Mouse (Mus musculus) E14TG2a.4 (cell line): ENCODE results near the gene Plek.
A peak's percentile ranks its signal among the peaks of the same experiment; 100 is the strongest.
"Not testable (repeated sequence)": the region's sequence is repeated elsewhere in the genome, so short reads cannot be mapped to it uniquely, and the experiment has no call there.

Experiments
- H3K27me3 ChIP-seq: 2 replicates; pipeline ENCODE4 v1.6.1; 2014; ENCODE audit warnings: low read length, control low read depth; ENCODE audit not compliant: insufficient read depth
- H3K36me3 ChIP-seq: 2 replicates; pipeline ENCODE4 v1.6.1; 2014; ENCODE audit warnings: low read length, control low read depth; ENCODE audit not compliant: insufficient read depth
- H3K4me1 ChIP-seq: replicated peaks from 2 replicates; pipeline ENCODE4 v1.6.1; 2014; ENCODE audit warnings: low read depth, low read length, control low read depth
- H3K4me3 ChIP-seq: replicated peaks from 2 replicates; pipeline ENCODE4 v1.5.1; 2014; ENCODE audit warnings: mild to moderate bottlenecking, low read length
- H3K9me3 ChIP-seq: 2 replicates; pipeline ENCODE4 v1.6.1; 2014; ENCODE audit warnings: low read length, control low read depth
- CTCF ChIP-seq: conservative IDR thresholded peaks from 2 replicates; pipeline ENCODE4 v1.5.1; 2014; ENCODE audit warnings: low read length
- NANOG ChIP-seq: IDR thresholded peaks from 2 replicates; pipeline ENCODE4 v1.6.1; 2014; ENCODE audit warnings: borderline replicate concordance, low read length, mixed read lengths
- POU5F1 ChIP-seq: IDR thresholded peaks from 2 replicates; pipeline ENCODE4 v1.6.1; 2014; ENCODE audit warnings: low read length, borderline replicate concordance

Gene Plek

GRCm38 (mm10) chr11:17052476-17053049 is 382 bp upstream of the Plek start:
- no peaks in the 10 kb centered on the region for H3K9me3 ChIP-seq
- peak overlapping the region; percentile 77 for H3K4me3 ChIP-seq
- no peaks in the 10 kb centered on the region for H3K36me3 ChIP-seq
- peaks cover 14% of the 10 kb centered on the region for H3K27me3 ChIP-seq
- no peak for TF ChIP-seq CTCF
- TF ChIP-seq NANOG = no peak
- no peak for TF ChIP-seq POU5F1
- peaks cover 15% of the 10 kb centered on the region for H3K4me1 ChIP-seq

- no peaks in the 10 kb centered on the region for H3K4me1 ChIP-seq
- TF ChIP-seq NANOG (no peak), CTCF (no peak)
- H3K9me3 ChIP-seq = no peaks in the 10 kb centered on the region
- H3K36me3 ChIP-seq = no peaks in the 10 kb centered on the region
- H3K27me3 ChIP-seq = no peaks in the 10 kb centered on the region
- no peak overlapping the region for H3K4me3 ChIP-seq
These were observed 6.4 kb downstream of the Plek start for GRCm38 (mm10) chr11:17045806-17046205.

DNA sequence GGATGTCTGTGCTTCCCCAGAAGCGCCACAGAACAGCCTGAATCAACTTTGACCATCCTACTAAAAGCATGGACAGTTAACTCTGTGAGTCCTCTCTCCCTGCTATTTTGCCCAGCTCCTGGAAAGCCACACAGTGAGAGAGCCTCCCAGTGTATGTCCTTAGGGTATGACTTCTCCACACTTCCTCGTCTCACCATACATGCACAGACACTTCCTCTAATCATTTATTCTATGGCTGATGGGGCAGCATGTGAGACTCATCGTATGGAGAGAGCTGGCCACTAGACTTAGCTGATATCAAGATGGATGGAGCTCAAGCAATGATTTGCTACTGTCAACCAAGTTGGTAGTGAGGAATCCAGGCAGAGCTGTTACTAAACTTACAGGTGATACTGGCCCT is 28.2 kb downstream of the Plek start:
- TF ChIP-seq POU5F1 (no peak), NANOG (no peak), CTCF (no peak)
- H3K27me3 ChIP-seq = no peaks in the 10 kb centered on the region
- no peak overlapping the region for H3K4me3 ChIP-seq
- no peaks in the 10 kb centered on the region for H3K36me3 ChIP-seq
- H3K4me1 ChIP-seq = no peaks in the 10 kb centered on the region
- 0 out of 2 replicates have a peak, but pooled peaks cover 4% of the 10 kb centered on the region for H3K9me3 ChIP-seq

DNA sequence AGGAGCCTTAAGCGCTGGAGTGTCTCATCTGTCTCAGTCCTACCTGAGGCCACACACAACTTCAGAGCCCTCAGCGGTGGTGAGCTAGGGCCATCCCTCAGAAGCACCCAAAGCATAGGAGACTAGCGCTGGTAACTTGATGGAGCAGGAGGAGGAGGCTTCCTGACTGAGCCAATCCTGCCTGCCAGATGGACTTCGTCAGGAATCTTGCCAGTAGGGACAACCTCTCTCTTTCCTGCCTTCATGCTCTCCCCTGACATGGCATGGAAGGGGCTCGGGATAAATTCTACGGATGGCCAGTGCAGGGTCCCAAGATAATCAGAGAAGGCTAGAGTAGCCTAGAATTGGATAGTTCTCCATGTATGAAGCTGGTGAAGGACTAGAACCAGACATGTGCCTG is 29.0 kb downstream of the Plek start:
- no peaks in the 10 kb centered on the region for H3K36me3 ChIP-seq
- peaks cover 11% of the 10 kb centered on the region; the same call in 1 of the 2 replicates for H3K9me3 ChIP-seq
- H3K27me3 ChIP-seq = no peaks in the 10 kb centered on the region
- H3K4me1 ChIP-seq = no peaks in the 10 kb centered on the region
- H3K4me3 ChIP-seq = no peak overlapping the region
- TF ChIP-seq CTCF (no peak), POU5F1 (no peak), NANOG (no peak)

GRCm38 (mm10) chr11:17019328-17019727 is 32.9 kb downstream of the Plek start:
- no peaks in the 10 kb centered on the region for H3K36me3 ChIP-seq
- H3K4me3 ChIP-seq = no peak overlapping the region
- peaks cover 11% of the 10 kb centered on the region for H3K9me3 ChIP-seq
- no peaks in the 10 kb centered on the region for H3K4me1 ChIP-seq
- H3K27me3 ChIP-seq = no peaks in the 10 kb centered on the region
- TF ChIP-seq POU5F1 = no peak
- TF ChIP-seq NANOG = no peak
- 0 out of 2 replicates have a peak, but pooled peaks have one; percentile 23 for TF ChIP-seq CTCF

DNA sequence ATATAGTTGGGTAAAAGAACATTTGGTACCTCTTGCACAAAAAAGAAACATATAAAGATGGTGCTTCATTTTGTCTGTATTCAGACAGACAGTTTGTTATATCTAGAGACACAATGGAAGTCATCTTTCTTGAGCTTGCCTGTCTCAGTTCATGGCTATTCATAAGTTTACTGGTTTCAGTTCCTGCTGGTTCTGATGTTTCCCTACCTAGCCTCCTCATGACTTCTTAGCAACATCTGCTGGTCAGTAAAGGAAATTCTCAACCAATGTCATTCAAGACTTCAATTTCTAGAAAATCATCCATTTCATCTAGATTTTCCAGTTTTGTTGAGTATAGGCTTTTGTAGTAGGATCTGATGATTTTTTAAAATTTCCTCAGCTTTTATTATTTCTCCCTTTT is 39.2 kb downstream of the Plek start:
- H3K4me1 ChIP-seq = no peaks in the 10 kb centered on the region
- no peak overlapping the region for H3K4me3 ChIP-seq
- no peaks in the 10 kb centered on the region; the same call in 1 of the 2 replicates for H3K9me3 ChIP-seq
- H3K27me3 ChIP-seq = no peaks in the 10 kb centered on the region
- no peaks in the 10 kb centered on the region for H3K36me3 ChIP-seq
- TF ChIP-seq POU5F1 = no peak
- no peak for TF ChIP-seq CTCF
- no peak for TF ChIP-seq NANOG

DNA sequence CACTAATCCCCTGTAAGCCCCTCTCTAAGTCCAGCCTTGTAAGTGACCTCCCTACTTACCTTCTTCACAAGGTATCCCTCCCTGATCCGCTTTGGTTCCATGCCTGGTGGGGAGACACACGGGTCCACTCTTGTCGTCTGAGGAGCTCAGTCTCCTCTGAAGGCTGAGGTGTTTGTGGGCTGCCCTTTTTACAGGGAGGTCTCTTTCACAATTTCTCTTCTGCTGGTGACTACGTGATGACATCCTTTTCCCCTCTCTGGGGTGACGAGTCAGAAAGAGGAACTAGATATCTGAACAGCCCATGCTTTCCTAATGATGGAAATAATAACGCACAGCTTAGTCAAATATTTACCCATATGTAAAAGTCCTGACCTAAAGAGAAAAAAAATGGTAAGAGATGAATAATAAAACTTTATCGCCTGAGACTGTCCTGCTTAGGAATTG is 43.7 kb downstream of the Plek start:
- no peaks in the 10 kb centered on the region for H3K36me3 ChIP-seq
- H3K27me3 ChIP-seq = no peaks in the 10 kb centered on the region
- H3K4me3 ChIP-seq = no peak overlapping the region
- TF ChIP-seq CTCF (no peak), NANOG (no peak), POU5F1 (no peak)
- no peaks in the 10 kb centered on the region for H3K4me1 ChIP-seq
- no peaks in the 10 kb centered on the region for H3K9me3 ChIP-seq

GRCm38 (mm10) chr11:17007517-17008173 is 44.5 kb downstream of the Plek start:
- Histone ChIP-seq H3K9me3 (no peaks in the 10 kb centered on the region), H3K27me3 (no peaks in the 10 kb centered on the region), H3K4me1 (no peaks in the 10 kb centered on the region), H3K36me3 (no peaks in the 10 kb centered on the region), H3K4me3 (no peak overlapping the region)
- TF ChIP-seq CTCF (no peak), POU5F1 (no peak), NANOG (no peak)

GRCm38 (mm10) chr11:17006526-17006925 is 45.7 kb downstream of the Plek start:
- not testable (repeated sequence) for H3K27me3 ChIP-seq, H3K4me1 ChIP-seq, H3K4me3 ChIP-seq, H3K9me3 ChIP-seq, H3K36me3 ChIP-seq
